Mouse (Mus musculus) embryo, embryonic 11 days (tissue): ENCODE results near the gene Rtn1.
A peak's percentile ranks its signal among the peaks of the same experiment; 100 is the strongest.
"Not testable (repeated sequence)": the region's sequence is repeated elsewhere in the genome, so short reads cannot be mapped to it uniquely, and the experiment has no call there.

Experiments used
- DNase-seq: peaks from one replicate; pipeline ENCODE4 v3.0.0-alpha.2; 2015

Rtn1 gene

DNA sequence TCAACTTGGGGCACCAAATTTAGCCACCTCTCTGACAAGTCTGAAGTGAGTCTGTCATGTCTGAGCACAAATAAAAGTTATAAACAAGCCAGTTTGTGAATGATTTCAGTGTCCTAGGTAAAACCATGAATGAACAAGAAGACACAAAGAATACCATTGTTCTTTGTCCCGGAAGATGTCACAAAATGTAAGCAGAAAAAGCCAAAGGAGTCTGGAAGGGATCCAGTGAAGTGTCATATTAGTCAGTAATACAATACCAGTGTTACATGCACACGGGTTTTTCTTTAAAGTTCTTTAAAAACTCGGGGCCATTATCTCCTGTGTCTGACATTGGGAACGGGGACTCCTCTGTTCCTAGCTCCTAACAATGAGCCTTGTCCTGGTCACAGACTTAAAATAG, 85.1 kb downstream of the Rtn1 start:
- DNase-seq, result no peak

GRCm38 (mm10) chr12:72315732-72316465, 93.0 kb downstream of the Rtn1 start:
- no peak for DNase-seq

DNA sequence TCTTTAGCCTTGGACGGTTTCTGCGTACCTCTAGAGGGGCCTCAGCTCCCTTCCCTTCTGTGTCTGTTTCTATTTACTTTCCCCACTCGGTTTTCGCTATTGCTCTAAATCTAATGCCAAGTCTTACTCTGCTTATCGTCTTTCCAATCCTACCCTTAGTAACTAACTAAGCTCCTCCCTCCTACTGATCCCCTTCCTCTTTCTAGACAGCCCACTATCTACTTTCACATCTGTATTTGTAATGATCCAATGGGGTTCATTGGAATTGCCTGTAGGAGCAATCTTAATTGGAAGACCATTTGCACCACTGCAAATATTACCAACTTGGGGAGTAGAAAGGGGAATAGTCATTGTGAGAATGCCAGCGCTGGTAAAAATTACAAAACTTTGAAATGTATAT, 98.0 kb downstream of the Rtn1 start:
- DNase-seq, result no peak

GRCm38 (mm10) chr12:72308506-72308905, 100.3 kb downstream of the Rtn1 start:
- no peak for DNase-seq

- no peak for DNase-seq
These were observed 102.6 kb downstream of the Rtn1 start for GRCm38 (mm10) chr12:72306281-72306680.

GRCm38 (mm10) chr12:72305421-72305820, 103.4 kb downstream of the Rtn1 start:
- no peak for DNase-seq

DNA sequence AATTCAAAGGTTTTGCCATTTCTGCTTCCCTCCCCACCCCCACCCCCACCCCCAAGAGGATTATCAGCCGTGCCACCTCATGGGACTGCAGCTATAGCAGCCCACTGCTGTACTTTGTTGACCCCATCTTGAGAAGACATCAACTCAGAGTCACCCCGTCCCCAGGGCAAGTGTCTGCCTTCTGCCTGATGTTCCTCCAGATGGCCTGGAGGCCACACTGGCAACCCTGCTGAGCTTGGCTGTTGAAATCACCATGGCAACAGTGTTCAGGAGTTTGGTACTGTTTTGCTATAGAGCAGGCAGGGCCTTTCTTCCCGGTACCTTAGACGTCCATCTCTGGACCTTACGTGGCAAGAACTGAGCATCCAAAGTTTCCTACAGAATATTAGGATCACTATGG, 103.9 kb downstream of the Rtn1 start:
- DNase-seq, result peak; percentile 71

GRCm38 (mm10) chr12:72304347-72304688, 104.5 kb downstream of the Rtn1 start:
- DNase-seq, result no peak

GRCm38 (mm10) chr12:72303624-72304346, 105.1 kb downstream of the Rtn1 start:
- no peak for DNase-seq

- DNase-seq, result peak; percentile 67
These were observed 107.4 kb downstream of the Rtn1 start for GRCm38 (mm10) chr12:72301431-72301830.

DNA sequence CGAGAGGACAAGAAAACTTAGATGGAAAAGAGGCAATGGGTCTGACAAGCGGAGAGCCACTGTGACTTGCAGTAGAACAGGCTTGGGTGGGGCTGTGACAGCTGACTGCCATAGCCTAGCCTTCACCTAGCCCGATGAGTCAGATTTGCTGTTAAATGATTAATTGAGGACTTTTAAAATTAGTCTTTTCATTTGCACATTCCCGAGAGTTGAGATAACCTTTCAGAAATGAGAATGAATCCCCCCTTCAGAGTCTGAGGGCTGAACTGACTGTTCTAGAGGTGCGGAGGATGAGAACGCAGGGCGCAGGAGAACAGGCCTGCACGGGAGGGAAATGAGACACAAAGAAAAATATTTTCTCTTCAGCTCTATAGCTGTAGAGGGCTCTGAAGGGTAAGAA, 107.9 kb downstream of the Rtn1 start:
- no peak for DNase-seq

DNA sequence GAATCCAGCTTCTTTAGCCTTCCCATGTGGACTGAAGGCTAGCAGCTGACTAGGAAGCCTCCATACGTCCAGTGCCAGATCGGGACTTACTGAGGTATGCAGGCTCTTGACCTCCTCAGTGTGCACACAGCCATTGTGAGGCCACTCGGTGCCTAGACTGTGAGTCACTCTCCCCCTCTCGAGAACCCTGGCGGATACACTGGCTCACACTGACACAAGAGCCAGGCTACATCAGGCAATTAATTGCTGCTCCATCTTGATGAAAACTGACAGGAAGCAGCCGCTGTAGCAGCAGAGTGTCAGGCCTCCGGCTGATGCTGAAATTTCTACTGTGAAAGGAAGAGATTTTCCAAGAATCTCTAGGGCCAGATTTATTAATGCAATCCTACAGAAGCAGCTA, 110.6 kb downstream of the Rtn1 start:
- peak; percentile 11 for DNase-seq

DNA sequence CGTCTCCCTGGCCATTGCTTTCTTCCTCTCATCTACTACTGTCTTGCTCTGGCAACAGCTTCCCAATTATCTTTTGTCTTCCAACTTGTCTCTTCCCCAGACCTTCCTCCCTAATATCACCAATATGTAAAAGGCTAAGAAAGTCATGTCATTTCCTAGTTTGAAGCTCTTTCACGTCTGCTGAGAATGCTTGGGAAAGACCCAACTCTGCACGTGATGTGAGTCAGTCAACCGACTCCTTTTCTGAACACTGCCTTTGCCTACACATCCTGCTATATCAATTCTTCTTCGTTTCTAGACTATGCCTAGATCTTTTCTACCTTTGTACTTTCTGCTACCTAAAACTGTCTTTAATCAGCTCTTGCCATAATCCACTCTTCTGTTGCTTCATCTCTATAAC, 112.3 kb downstream of the Rtn1 start:
- DNase-seq, result no peak

DNA sequence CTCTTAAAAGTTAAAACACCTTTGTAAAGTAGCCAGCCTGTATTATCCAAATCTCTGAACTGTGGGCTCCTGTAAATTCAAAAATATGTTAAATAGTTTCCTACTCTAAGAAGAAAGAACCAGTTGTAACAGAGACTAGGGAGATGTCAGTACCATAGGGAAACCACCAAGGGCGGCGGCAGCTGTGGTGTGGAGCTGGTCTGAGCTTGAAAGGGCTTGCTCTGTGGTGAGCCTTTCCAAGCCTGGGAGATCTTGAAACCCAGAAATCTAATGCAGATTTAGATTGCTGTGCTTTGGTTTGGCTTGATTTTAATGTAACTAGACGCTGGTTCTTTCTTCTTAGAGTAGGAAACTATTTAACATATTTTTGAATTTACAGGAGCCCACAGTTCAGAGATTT, 115.7 kb downstream of the Rtn1 start:
- not testable (repeated sequence) for DNase-seq

- DNase-seq, result no peak
These were observed 116.3 kb downstream of the Rtn1 start for GRCm38 (mm10) chr12:72292566-72292965.

GRCm38 (mm10) chr12:72291266-72291665, 117.6 kb downstream of the Rtn1 start:
- DNase-seq, result no peak

- no peak for DNase-seq
These were observed 120.6 kb downstream of the Rtn1 start for GRCm38 (mm10) chr12:72288215-72288614.

DNA sequence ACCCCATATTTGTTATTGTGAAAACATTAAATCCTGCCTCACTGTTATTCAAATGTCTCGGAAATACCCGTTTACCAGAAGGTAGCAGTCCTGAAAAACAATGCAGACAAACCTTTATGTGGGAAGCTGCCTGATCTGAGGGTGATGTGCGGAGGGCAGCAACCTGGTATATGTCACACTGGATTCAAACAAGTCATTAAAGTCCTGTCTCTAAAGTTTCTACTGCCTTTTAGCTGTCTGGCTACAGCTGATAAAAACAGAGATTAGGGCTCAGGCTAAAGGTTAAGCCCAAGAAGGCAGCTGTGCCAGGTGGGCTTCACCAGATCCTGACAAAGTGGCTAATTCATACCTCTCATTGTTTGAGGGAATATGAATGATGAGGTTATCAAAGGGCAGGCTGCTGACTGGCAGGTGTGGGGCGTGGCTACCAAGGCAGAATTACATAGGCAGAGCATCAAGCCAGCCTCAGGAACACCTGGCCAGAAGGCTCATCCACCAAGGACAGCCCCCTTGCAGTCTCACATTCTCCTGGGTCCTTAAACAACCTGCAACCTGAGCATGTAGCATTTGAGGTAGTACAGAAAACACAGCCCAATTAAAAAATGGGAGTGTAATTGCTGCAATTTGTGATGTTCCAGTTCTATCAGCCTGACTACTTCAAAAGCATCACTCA, 121.4 kb downstream of the Rtn1 start:
- DNase-seq, result no peak

- peak; percentile 21 for DNase-seq
These were observed 123.2 kb downstream of the Rtn1 start for GRCm38 (mm10) chr12:72285366-72286345.

DNA sequence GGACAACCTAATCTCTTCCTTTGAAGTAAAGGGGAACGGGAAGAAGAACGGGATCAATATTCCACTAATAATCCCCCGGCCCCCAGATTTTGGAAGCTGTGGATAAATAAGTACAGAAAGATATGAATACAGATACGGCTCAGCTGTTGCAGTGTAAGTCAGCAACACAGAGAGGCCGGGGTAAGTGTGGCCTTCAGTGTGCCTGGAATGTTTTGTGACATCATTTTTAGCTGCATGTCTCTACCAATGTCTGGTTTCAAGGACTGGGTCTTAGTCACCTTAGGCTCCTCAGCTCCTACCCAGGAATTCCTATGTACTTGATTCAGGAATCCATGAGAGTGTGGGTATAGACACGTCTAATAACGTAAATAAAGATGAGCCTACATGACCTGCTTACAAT, 124.3 kb downstream of the Rtn1 start:
- DNase-seq, result no peak

GRCm38 (mm10) chr12:72279129-72279875, 129.6 kb downstream of the Rtn1 start:
- DNase-seq, result no peak
